Mouse (Mus musculus) frontal cortex, adult 2 months (tissue): ENCODE results near the gene Tfe3. TPM values are rescaled to one million over a fixed set of nuclear protein-coding genes. Genes with fewer than 3 reads are reported as not detected.
"Not testable (repeated sequence)": the region's sequence is repeated elsewhere in the genome, so short reads cannot be mapped to it uniquely, and the experiment has no call there.

Source experiments
- DNase-seq, 2 experiments: peaks; one replicate each; pipeline ENCODE4 v3.0.0; 2022; ENCODE audit warnings: low spot score in 1 of 2; ENCODE audit errors: extremely low spot score in 1 of 2
- polyA plus RNA-seq: library from polyadenylated mRNA; depleted of rRNA; stranded (reverse); fragments of >200 nt; gene quantifications from 2 replicates; pipeline ENCODE4 v1.2.3, GENCODE M21; 2012; rRNA removed

The Tfe3 gene
- polyA plus RNA-seq, 1 experiment: 23.8 TPM

DNA sequence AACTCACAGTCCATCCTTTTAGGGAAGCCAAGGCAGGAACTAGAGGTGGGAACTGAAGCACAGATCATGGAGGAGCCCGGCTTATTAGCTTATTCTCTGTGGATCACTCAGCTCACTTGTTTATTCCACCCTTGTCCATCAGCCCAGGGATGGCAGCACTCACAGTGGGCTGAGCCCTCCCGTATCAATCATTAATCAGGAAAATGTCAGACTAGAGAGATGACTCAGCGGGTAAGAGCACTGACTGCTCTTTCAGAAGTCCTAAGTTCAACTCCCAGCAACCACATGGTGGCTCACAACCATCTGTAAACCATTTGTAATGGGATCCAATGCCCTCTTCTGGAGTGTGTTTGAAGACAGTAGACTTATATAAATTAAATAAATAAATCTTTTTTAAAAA lies 35.0 kb downstream of the Tfe3 start:
- no peak for DNase-seq

DNA sequence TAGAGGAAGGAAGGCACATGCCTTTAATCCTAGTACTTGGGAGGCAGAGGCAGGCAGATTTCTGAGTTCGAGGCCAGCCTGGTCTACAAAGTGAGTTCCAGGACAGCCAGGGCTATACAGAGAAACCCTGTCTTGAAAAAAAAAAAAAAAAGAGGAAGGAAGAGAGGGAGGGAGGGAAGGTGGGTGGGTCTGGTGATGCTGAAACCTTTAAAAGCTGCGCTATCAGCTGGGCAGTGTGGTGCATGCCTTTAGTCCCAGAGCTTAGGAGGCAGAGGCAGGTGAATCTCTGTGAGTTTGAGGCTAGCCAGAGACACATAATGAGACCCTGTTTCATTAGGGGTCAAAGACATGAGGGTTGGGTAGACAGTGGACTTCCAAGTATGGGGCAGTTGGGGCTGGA lies 39.8 kb downstream of the Tfe3 start:
- not testable (repeated sequence) for DNase-seq

DNA sequence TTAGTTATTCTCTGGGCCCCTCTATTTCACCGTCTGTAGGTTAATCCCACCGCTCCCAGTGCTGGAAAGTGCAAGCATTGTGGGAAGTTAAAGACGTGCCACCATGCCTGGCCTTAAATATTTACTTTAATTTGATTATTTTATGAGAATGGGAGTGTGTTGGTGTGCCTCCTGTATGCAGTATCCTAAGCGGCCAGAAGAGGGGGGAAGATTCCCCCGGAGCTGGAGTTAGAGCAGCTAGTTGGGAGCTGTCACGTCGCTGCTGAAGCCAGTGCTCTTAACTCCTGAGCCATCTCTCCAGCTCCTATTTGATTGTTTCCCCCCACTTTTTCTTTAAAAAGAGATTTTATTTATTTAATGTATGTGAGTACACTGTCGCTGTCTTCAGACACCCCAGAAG lies 52.7 kb downstream of the Tfe3 start:
- peak in 1 of 2 experiments; percentile 13 for DNase-seq

DNA sequence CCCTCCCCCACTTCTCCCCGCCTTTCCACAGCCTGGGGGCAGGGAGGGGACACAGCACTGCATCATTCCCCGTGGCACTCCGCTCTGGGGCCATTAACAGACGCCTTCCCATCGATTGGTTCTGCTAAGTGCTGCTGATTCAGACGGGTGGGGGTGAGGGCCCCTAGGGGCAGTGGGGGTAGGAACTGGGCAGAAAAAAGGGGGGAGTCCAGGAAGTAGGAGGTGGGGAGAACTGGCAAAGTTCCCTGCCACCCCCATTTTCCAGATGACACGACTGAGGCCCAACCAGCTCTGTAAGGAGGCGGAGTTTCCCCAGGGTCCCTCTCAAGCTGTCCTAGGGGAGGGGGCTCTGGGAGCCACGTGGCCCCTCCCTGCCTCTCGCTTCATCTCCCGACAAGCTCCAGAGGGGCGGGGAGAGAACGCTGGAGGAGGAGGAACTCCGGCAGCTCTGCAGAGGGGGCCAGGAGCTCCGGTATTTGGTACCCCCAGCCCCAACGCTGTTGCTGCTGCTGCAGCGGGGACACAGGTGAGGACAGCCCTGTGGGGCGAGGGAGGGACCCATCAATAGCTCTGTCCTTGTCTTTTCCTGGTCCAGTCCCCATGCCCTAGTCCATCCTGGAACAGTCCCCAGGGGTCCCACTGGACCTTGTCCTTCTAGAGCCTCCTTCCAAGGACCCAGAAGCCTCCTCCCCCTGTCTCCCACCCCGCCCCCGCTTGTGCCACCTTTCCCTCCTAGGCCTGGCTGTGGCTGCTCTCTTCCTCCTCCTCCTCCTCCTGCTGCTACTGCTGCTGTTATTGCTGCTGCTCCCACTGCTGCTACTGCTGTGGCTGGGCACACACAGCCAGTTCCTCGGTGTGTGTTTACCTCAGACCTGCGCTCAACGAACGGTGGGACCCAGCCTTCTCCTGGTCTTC lies 59.8 kb downstream of the Tfe3 start, which contains the start of gene Kcnd1:
TSS of gene Kcnd1 (plus strand) at position 425 of the 915 bp plus-strand sequence.
- peak in 1 of 2 experiments; percentile 53 for DNase-seq

Other genes starting within 250 kb of the Tfe3 start
- gene Foxp3, start 188.9 kb upstream of the Tfe3 start, polyA plus RNA-seq: 0.08 and 0.17 TPM in 2 replicates
- gene Ppp1r3f, start 188.3 kb upstream of the Tfe3 start, polyA plus RNA-seq: 13.9 and 14.8 TPM in 2 replicates
- 31.1 and 32.6 TPM in 2 replicates for gene Ccdc22, start 157.0 kb upstream of the Tfe3 start, polyA plus RNA-seq
- 0.19 and 0.22 TPM in 2 replicates for gene Cacna1f, start 155.5 kb upstream of the Tfe3 start, polyA plus RNA-seq
- gene Syp, start 124.1 kb upstream of the Tfe3 start, polyA plus RNA-seq: 961 and 980 TPM in 2 replicates
- gene Prickle3, start 105.3 kb upstream of the Tfe3 start, polyA plus RNA-seq: 2.3 and 2.4 TPM in 2 replicates
- gene Plp2, start 91.2 kb upstream of the Tfe3 start, polyA plus RNA-seq: 14.6 and 15.6 TPM in 2 replicates
- gene Magix, start 81.3 kb upstream of the Tfe3 start, polyA plus RNA-seq: 0.90 and 1.2 TPM in 2 replicates
- gene Gpkow, start 65.4 kb upstream of the Tfe3 start, polyA plus RNA-seq: 26.2 and 32.7 TPM in 2 replicates
- gene Wdr45, start 48.2 kb upstream of the Tfe3 start, polyA plus RNA-seq: 75.0 and 77.0 TPM in 2 replicates
- gene Gm45208, start 40.3 kb upstream of the Tfe3 start, polyA plus RNA-seq: 0.18 and 0.55 TPM in 2 replicates
- gene Praf2, start 34.1 kb upstream of the Tfe3 start, polyA plus RNA-seq: 118 and 124 TPM in 2 replicates
- gene Ccdc120, start 11.7 kb upstream of the Tfe3 start, polyA plus RNA-seq: 23.7 and 25.4 TPM in 2 replicates
- 112 and 118 TPM in 2 replicates for gene Gripap1, start 27.2 kb downstream of the Tfe3 start, polyA plus RNA-seq
- gene Kcnd1, start 59.7 kb downstream of the Tfe3 start, polyA plus RNA-seq: 7.4 and 7.8 TPM in 2 replicates
- 51.9 and 58.0 TPM in 2 replicates for gene Otud5, start 78.8 kb downstream of the Tfe3 start, polyA plus RNA-seq
- 50.5 and 54.6 TPM in 2 replicates for gene Pim2, start 115.7 kb downstream of the Tfe3 start, polyA plus RNA-seq
- gene Slc35a2, start 121.5 kb downstream of the Tfe3 start, polyA plus RNA-seq: 44.6 and 51.1 TPM in 2 replicates
- gene Pqbp1, start 136.7 kb downstream of the Tfe3 start, polyA plus RNA-seq: 188 and 192 TPM in 2 replicates
- 17.8 and 20.3 TPM in 2 replicates for gene Timm17b, start 136.8 kb downstream of the Tfe3 start, polyA plus RNA-seq
- not detected in 2 replicates for gene Gm10491, start 145.3 kb downstream of the Tfe3 start, polyA plus RNA-seq
- not detected in 2 replicates for gene Gm10490, start 147.0 kb downstream of the Tfe3 start, polyA plus RNA-seq
- 456 and 602 TPM in 2 replicates for gene Pcsk1n, start 157.3 kb downstream of the Tfe3 start, polyA plus RNA-seq
- 0.10 TPM in 1 of 2 replicates, not detected in the other for gene Eras, start 166.0 kb downstream of the Tfe3 start, polyA plus RNA-seq
- gene Hdac6, start 185.3 kb downstream of the Tfe3 start, polyA plus RNA-seq: 71.9 and 81.8 TPM in 2 replicates
- gene Gata1, start 215.5 kb downstream of the Tfe3 start, polyA plus RNA-seq: not detected in 2 replicates